Mouse (Mus musculus): ENCODE measurements around the gene Fgf11.

DNA sequence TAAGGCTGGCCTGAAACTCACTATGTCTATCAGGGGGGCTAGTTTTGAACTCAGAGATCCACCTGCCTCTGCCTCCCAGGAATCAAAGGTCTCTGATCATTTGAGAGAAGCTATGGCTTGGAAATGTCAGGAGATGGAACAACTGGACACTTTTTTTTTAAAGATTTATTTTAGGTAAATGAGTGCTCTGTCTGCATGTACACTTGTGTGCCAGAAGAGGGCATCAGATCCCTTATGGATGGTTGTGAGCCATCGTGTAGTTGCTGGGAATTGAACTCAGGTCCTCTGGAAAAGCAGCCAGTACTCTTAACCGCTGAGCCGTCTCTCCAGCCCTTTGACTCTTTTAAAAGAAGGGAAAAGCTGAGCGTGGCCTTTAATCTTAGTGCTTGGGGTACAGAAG lies 4.7 kb upstream of the Fgf11 start:
- TF ChIP-seq CTCF (IDR thresholded peaks at IDR 0.05; ENCODE audit: extremely low read depth, insufficient read length, insufficient replicate concordance, low read depth, low read length): no peak
- no peak for TF ChIP-seq POLR2A (IDR thresholded peaks at IDR 0.05; ENCODE audit: low read depth, low read length)

Measured in small intestine, adult 2 months (tissue).